Mouse (Mus musculus): ENCODE measurements around the gene Dlg2.

GRCm38 (mm10) chr7:91096467-91096866 lies 620.0 kb downstream of the Dlg2 start:
- TF ChIP-seq CTCF (IDR thresholded peaks at IDR 0.05; ENCODE audit: low read depth, low read length) = no peak
- no peak for TF ChIP-seq POLR2A (IDR thresholded peaks at IDR 0.05; ENCODE audit: borderline replicate concordance, low read depth, low read length)

All from bone marrow macrophage, adult 2 months (primary cell).